Mouse (Mus musculus) CH12.LX (cell line): ENCODE measurements around the gene Gon7. TPM values are rescaled to one million over a fixed set of nuclear protein-coding genes. Genes with fewer than 3 reads are reported as not detected.

Experiments
- DNase-seq: peaks from one replicate; pipeline ENCODE4 v3.0.0-alpha.2; 2013; ENCODE audit errors: extremely low read depth
- H3K27ac ChIP-seq: 2 replicates; pipeline ENCODE4 v1.5.1; 2012; ENCODE audit warnings: low read depth, mild to moderate bottlenecking, control low read depth, moderate library complexity; ENCODE audit not compliant: insufficient read depth
- H3K27me3 ChIP-seq: replicated peaks from 2 replicates; pipeline ENCODE3; 2012; ENCODE audit warnings: inconsistent platforms
- H3K36me3 ChIP-seq, 2 experiments: replicated peaks in 1 of 2; 2 replicates each; pipeline versions ENCODE3 to v1.6.1; 2012; ENCODE audit warnings: inconsistent platforms in 1 of 2, low read length in 1 of 2, mild to moderate bottlenecking in 1 of 2, mixed read lengths in 1 of 2, moderate library complexity in 1 of 2; ENCODE audit not compliant: control insufficient read depth in 1 of 2, insufficient read depth in 1 of 2
- H3K4me1 ChIP-seq, 2 experiments: 2 replicates each; pipeline ENCODE4 v1.6.1; 2012; ENCODE audit warnings: inconsistent platforms in 1 of 2, moderate library complexity in 1 of 2; ENCODE audit not compliant: insufficient read depth in 2 of 2, control insufficient read depth in 1 of 2
- H3K4me2 ChIP-seq: 2 replicates; pipeline ENCODE4 v1.6.1; 2012; ENCODE audit warnings: low read depth, mild to moderate bottlenecking, control low read depth; ENCODE audit not compliant: poor library complexity, insufficient read depth, severe bottlenecking
- H3K4me3 ChIP-seq, 3 experiments: fragments of 150-350 bp in 1 of 3; sonication (generic) in 1 of 3; replicated peaks in 1 of 3; 2 replicates each; pipeline versions ENCODE3 to v1.5.1; 2011 to 2012; ENCODE audit warnings: low read depth in 2 of 3, low read length in 2 of 3, mild to moderate bottlenecking in 2 of 3, moderate library complexity in 2 of 3, control low read depth in 1 of 3, improper control_type of control experiment in 1 of 3, inconsistent platforms in 1 of 3, mixed read lengths in 1 of 3; ENCODE audit not compliant: poor library complexity in 1 of 3
- H3K79me2 ChIP-seq: replicated peaks from 2 replicates; pipeline ENCODE4 v1.6.1; 2012; ENCODE audit warnings: mild to moderate bottlenecking, moderate library complexity; ENCODE audit not compliant: control insufficient read depth, poor library complexity, insufficient read depth, severe bottlenecking; ENCODE audit errors: extremely low read depth
- H3K9ac ChIP-seq: 2 replicates; pipeline ENCODE4 v1.6.1; 2012; ENCODE audit warnings: low read depth, mild to moderate bottlenecking, control low read depth, moderate library complexity; ENCODE audit not compliant: insufficient read depth
- H3K9me3 ChIP-seq: replicated peaks from 2 replicates; pipeline ENCODE3; 2012; ENCODE audit warnings: low read length, inconsistent platforms, mixed read lengths
- CTCF ChIP-seq, 2 experiments: IDR thresholded peaks in 1 of 2; conservative IDR thresholded peaks in 1 of 2; 2 replicates each; pipeline ENCODE4 v1.5.1; 2011 to 2012; ENCODE audit warnings: low read depth in 2 of 2, low read length in 2 of 2, improper control_type of control experiment in 1 of 2, inconsistent platforms in 1 of 2, mild to moderate bottlenecking in 1 of 2, moderate library complexity in 1 of 2
- E2F4 ChIP-seq: IDR thresholded peaks from 2 replicates; pipeline ENCODE4 v1.6.1; 2011; ENCODE audit warnings: low read depth, low read length, improper control_type of control experiment; ENCODE audit not compliant: insufficient replicate concordance
- EP300 ChIP-seq: IDR thresholded peaks from 2 replicates; pipeline ENCODE4 v1.6.1; 2011; ENCODE audit warnings: low read length, improper control_type of control experiment
- JUN ChIP-seq: IDR thresholded peaks from 2 replicates; pipeline ENCODE4 v1.6.1; 2011; ENCODE audit warnings: low read depth, mild to moderate bottlenecking, low read length, improper control_type of control experiment, moderate library complexity; ENCODE audit not compliant: insufficient read depth
- KAT2A ChIP-seq: IDR thresholded peaks from 2 replicates; pipeline ENCODE4 v1.6.1; 2012; ENCODE audit warnings: low read length, improper control_type of control experiment, inconsistent platforms; ENCODE audit not compliant: insufficient replicate concordance
- MXI1 ChIP-seq: IDR thresholded peaks from 2 replicates; pipeline ENCODE4 v1.6.1; 2011; ENCODE audit warnings: mild to moderate bottlenecking, low read depth, low read length, improper control_type of control experiment
- MYC ChIP-seq: IDR thresholded peaks from 2 replicates; pipeline ENCODE4 v1.6.1; 2011; ENCODE audit warnings: low read depth, mild to moderate bottlenecking, improper control_type of control experiment, low read length
- NELFE ChIP-seq: IDR thresholded peaks from 2 replicates; pipeline ENCODE4 v1.6.1; 2011; ENCODE audit warnings: low read depth, low read length, improper control_type of control experiment
- POLR2AphosphoS2 ChIP-seq: IDR thresholded peaks from 2 replicates; pipeline ENCODE4 v1.6.1; 2011; ENCODE audit warnings: low read depth, low read length, improper control_type of control experiment
- RAD21 ChIP-seq: IDR thresholded peaks from 2 replicates; pipeline ENCODE4 v1.6.1; 2011; ENCODE audit warnings: low read depth, mild to moderate bottlenecking, low read length, improper control_type of control experiment, moderate library complexity
- SMC3 ChIP-seq: IDR thresholded peaks from 2 replicates; pipeline ENCODE4 v1.6.1; 2011; ENCODE audit warnings: low read depth, low read length, improper control_type of control experiment
- TCF12 ChIP-seq: IDR thresholded peaks from 2 replicates; pipeline ENCODE4 v1.6.1; 2014; ENCODE audit warnings: low read depth, mild to moderate bottlenecking, inconsistent platforms, low read length, improper control_type of control experiment
- USF2 ChIP-seq: conservative IDR thresholded peaks from 2 replicates; pipeline ENCODE4 v1.6.1; 2011; ENCODE audit warnings: low read depth, low read length, improper control_type of control experiment
- ZMIZ1 ChIP-seq: IDR thresholded peaks from 2 replicates; pipeline ENCODE4 v1.6.1; 2012; ENCODE audit warnings: low read depth, mild to moderate bottlenecking, inconsistent platforms, low read length, improper control_type of control experiment
- ZNF384 ChIP-seq: IDR thresholded peaks from 2 replicates; pipeline ENCODE4 v1.6.1; 2012; ENCODE audit warnings: low read depth, low read length, improper control_type of control experiment, inconsistent platforms
- dilution Hi-C: fragments of 300-500 bp; cut with MboI; formaldehyde crosslinking; loops from 2 replicates; pipeline ENCODE4 v1.14.3; 2020; ENCODE audit warnings: low sequenced_read_pairs; ENCODE audit not compliant: extremely low pct_unique_long_range_greater_than_20kb, extremely low pct_ligation_motif_present
- in situ Hi-C: fragments of 300-500 bp; cut with MboI; formaldehyde crosslinking; loops from 3 replicates; pipeline ENCODE4 v1.14.3; 2019; ENCODE audit warnings: low sequenced_read_pairs, low pct_ligation_motif_present, low pct_unique_long_range_greater_than_20kb, mixed read lengths
- polyA plus RNA-seq: library from polyadenylated mRNA; unstranded; fragments of >175 nt; gene quantifications from 2 replicates; pipeline ENCODE4 v1.2.1, GENCODE M21; 2012; ENCODE audit warnings: low read depth; ENCODE audit not compliant: insufficient read length
- total RNA-seq, 2 experiments: library from RNA; depleted of rRNA; stranded (reverse); fragments of 300-350 nt in 1 of 2; fragments of >200 nt in 1 of 2; gene quantifications; 2 replicates each; pipeline ENCODE4 v1.2.3; 2012 to 2014

Gene Gon7
- total and polyA plus RNA-seq, 3 experiments, result 20.9 to 30.0 (median 21.1) TPM

GRCm38 (mm10) chr12:102709896-102710295 lies 47.7 kb downstream of the Gon7 start:
- peaks cover 0 to 12% of the 10 kb centered on the region in 2 experiments; a peak in 2 of 4 replicates for H3K4me1 ChIP-seq
- no peaks in the 10 kb centered on the region for H3K9me3 ChIP-seq
- no peak overlapping the region for H3K4me3 ChIP-seq
- dilution Hi-C loops, result no loop called here
- H3K79me2 ChIP-seq, result no peaks in the 10 kb centered on the region
- no peak for DNase-seq
- no peak overlapping the region for H3K4me2 ChIP-seq
- in situ Hi-C loops, result loop anchor here (5.0 kb wide), 2 partner anchors 133 to 183 kb away; no protein-coding TSS in a partner anchor
- no peak overlapping the region for H3K27ac ChIP-seq
- no peaks in the 10 kb centered on the region for H3K36me3 ChIP-seq
- H3K9ac ChIP-seq, result no peak overlapping the region
- TF ChIP-seq NELFE (no peak), RAD21 (no peak), EP300 (no peak), CTCF (conservative IDR thresholded peaks at IDR 0.05 in 1 of 2, IDR thresholded peaks at IDR 0.05 in 1 of 2; ENCODE audit: low read depth in 2 of 2, low read length in 2 of 2) (no peak), MYC (no peak), JUN (no peak), MXI1 (no peak), POLR2AphosphoS2 (no peak), USF2 (no peak), ZNF384 (no peak), KAT2A (no peak), TCF12 (no peak), E2F4 (no peak)
- peaks cover 1% of the 10 kb centered on the region for H3K27me3 ChIP-seq

- no peak overlapping the region for H3K27ac ChIP-seq
- no peak overlapping the region for H3K4me2 ChIP-seq
- H3K9ac ChIP-seq, result no peak overlapping the region
- no peaks in the 10 kb centered on the region for H3K9me3 ChIP-seq
- peak; percentile 70 for TF ChIP-seq SMC3
- no peak for TF ChIP-seq ZMIZ1
- TF ChIP-seq RAD21, result peak; percentile 66
- TF ChIP-seq CTCF (conservative IDR thresholded peaks at IDR 0.05 in 1 of 2, IDR thresholded peaks at IDR 0.05 in 1 of 2; ENCODE audit: low read depth in 2 of 2, low read length in 2 of 2), result peak in 1 of 2 experiments; percentile 70; a peak in 2 of 4 replicates
- no peak overlapping the region for H3K4me3 ChIP-seq
- peaks cover 1% of the 10 kb centered on the region for H3K27me3 ChIP-seq
- H3K36me3 ChIP-seq, result no peaks in the 10 kb centered on the region
- no peak for DNase-seq
- in situ Hi-C loops (loop anchor here (5.0 kb wide), 2 partner anchors 131 to 181 kb away; no protein-coding TSS in a partner anchor), dilution Hi-C loops (no loop called here)
- H3K79me2 ChIP-seq, result no peaks in the 10 kb centered on the region; the same call in 1 of the 2 replicates
- peaks cover 0 to 12% of the 10 kb centered on the region in 2 experiments; a peak in 2 of 4 replicates for H3K4me1 ChIP-seq
Measured at GRCm38 (mm10) chr12:102708220-102708619, 49.4 kb downstream of the Gon7 start.
